Mouse (Mus musculus): ENCODE measurements around the gene Dync1h1.
"Not testable (repeated sequence)": the region's sequence is repeated elsewhere in the genome, so short reads cannot be mapped to it uniquely, and the experiment has no call there.

Dync1h1 gene

DNA sequence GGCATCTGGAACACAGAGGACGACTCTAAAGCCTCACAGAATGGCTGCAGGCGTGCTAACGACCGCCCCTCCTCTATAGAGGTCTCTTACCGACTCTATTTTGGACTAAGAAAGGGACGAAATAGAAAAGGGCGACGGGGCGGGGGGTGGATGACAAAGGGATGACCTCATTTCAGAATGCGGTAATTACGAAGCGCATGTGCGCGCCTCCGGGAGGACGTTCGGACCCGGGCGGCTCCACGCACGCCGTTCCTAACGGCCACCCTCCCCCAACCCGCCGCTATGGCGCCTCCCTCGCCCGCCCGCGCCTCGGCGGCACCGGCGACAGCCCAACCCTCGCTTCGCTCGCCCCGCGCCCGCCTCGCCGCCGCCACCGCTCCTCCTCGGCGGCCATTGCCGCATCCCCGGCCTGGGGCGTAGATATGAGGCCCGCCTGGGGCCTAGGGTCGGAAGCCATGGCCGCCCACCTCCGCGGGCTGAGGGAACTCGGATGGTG lies 94.5 kb downstream of the Dync1h1 start:
- DNase-seq (ENCODE audit: low spot score in 2 of 2), result peak; percentile 21 to 46

DNA sequence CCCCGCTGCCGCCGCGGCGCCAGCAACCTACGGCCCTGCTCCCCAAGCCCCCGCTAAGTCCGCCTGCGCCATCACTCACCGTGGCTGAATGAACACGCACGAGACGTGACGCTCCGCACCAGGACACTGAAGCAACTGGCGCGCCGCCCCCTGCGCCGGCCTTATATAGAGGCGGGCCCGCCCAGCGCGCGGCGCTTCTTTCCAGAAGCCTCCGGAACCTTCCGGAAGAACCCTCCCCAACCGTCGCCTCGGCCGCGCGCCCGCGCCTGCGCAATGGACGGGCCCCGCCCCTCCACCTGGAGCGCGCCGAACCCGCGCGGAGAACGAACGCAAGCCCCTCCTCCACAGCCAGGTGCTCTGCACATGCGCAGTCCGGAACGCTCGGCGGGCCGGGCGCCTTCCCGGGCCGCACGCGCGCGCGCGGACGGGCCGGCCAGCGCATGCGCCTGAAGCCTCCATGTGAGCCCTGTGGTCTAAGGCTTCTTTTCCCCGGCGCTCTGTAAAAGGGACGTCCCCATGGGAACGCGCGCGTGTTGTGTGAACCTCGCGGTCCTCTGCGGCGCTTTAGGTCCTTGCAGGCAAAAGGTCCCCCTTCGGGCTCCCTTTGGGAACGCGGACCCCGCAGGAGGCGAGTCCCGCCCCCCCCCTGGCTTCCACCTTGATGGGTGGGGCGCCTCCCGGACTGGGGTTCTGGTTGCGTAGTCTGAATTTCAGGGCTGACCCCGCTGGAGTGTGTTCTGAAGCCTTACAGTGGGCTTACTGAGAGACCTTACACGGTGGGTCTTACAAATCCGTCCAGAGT lies 95.1 kb downstream of the Dync1h1 start:
- DNase-seq (ENCODE audit: low spot score in 2 of 2), result peak; percentile 99

DNA sequence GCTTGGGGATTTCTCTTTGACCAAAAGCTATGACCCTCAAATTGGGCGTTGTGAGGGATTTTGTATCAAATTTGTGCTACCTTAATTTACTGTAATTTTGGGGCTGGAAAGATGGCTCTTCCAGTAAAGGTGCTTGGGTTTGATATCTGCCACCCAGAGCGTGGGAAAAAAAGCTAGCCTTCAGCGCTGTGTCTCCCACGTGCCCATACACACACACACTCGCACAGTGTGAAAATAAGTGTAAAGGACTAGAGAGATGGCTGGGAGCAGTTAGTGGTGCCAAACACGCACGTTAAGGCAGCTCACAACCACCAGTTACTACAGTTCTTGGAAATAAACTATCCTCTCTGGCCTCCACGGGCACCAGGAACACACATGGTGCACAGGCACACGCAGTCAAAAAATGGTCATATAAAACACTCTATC lies 95.7 kb downstream of the Dync1h1 start:
- DNase-seq (ENCODE audit: low spot score in 2 of 2), result no peak

DNA sequence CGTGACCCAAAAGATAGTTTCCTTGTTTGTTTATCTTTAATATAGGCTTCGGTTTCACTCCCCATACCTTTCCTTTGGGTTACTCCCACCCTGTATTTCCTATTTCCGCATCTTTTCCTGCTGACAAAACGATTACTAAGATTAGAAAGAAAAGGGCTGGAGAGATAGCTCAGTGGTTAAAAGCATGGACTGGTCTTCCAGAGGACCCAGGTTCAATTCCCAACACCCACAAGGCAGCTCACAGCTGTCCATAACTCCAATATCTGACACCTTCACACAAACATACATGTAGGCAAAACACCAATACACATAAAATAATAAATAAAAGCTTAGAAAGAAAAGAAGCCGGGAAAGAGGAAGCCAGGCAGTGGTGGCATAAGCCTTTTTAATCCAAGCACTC lies 96.2 kb downstream of the Dync1h1 start:
- DNase-seq (ENCODE audit: low spot score in 2 of 2), result no peak

DNA sequence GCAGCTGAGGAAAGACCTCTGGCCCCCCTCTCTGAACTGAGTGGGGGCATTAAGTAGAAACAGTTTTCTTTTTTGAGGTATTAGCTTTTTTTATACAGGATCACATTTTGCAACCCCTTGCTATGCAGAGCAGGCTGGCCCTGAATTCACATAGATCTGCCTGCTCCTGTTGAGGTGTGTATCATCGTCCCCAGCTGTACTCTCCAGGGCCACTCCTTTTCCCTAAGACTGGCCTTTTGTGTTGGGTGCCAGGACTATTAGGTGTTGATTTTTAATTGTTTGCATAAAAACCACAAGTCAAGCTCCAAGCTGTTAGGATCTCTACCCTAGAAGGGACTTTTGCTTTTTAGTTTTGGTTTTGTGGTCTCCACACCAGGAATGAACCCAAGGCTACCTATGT lies 96.8 kb downstream of the Dync1h1 start:
- DNase-seq (ENCODE audit: low spot score in 2 of 2), result no peak

DNA sequence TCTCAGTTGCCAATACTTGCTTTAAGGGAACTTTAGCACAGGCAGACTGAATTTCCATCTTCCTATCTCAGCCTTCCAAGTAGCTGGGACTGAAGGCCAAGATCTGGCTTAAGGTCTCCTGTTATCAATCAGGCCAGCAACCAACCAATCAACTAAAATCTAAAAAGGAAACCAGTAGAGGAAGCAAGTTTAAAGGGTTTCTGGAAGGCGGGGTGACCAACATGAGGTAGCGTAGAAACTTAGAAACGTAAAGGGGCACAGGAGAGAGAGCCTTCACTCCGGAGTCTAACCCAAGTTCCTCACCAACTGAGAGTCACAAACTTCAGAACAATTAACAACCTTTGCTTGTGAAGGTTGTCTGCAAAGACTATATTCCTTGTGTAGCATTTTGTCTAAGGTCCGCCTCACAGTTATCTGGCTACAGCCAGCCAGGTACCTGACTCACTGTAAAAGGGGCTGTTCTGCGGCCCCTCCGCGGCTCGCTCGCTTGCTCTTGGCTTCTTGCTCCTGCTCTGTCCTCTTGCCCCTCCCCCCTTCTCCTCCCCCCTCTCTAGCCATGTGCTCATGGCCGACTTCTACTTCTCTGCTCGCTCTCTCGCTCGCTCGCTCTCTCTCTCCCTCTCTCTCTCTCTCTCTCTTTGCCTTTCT lies 97.4 kb downstream of the Dync1h1 start:
- DNase-seq (ENCODE audit: low spot score in 2 of 2), result no peak

DNA sequence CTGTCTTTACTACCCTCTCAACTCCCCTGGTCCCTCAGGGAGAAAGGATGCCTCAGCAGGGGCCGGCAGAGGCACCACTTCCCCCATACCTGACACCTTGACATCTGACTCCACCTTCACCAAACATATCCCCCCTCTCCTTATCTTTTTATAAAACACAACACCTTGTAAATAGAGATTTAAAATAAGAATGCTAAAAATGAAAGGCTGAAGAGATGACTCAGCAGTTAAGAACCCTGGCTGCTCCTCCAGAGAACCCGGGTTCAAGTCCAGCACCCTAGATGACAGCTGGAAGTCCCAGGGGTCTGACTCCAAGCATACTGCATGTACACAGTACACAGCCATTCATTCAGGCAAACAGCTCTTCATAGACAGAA lies 97.9 kb downstream of the Dync1h1 start:
- no peak for DNase-seq (ENCODE audit: low spot score in 2 of 2)

DNA sequence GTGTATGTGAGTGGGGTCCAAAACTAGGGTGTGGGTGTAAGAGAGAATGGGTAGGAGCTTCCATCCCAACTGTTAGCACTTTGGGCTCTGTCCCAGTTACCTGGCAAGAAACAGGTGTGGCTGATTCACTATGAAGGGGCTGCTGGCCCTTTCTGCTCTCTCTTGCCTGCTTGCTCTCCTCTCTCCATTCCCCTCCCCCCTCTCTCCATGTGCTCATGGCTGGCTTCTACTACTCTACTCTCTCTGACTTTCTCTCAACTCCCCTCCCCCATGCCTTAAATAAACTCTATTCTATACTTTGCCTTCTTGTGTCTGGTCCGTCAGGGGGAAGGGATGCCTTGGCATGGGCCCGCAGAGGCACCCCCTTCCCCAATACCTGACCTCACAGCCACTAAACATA lies 99.5 kb downstream of the Dync1h1 start:
- DNase-seq (ENCODE audit: low spot score in 2 of 2), result no peak

DNA sequence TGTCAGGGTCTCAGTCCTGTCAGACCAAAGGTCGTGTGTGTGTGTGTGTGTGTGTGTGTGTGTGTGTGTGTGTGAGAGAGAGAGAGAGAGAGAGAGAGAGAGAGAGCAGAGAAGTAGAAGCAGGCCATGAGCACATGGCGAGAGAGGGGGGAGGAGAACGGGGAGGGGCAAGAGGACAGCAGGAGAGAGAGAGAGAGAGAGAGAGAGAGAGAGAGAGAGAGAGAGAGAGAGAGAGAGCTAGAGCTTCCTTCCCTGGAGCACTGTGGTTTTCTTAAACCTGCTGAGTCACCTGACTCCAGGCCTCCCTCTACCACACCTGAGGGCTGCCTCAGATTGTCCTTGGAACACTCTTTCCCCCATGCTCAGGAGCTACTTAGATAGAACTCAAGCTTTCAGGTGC lies 100.1 kb downstream of the Dync1h1 start:
- DNase-seq (ENCODE audit: low spot score in 2 of 2), result not testable (repeated sequence)

DNA sequence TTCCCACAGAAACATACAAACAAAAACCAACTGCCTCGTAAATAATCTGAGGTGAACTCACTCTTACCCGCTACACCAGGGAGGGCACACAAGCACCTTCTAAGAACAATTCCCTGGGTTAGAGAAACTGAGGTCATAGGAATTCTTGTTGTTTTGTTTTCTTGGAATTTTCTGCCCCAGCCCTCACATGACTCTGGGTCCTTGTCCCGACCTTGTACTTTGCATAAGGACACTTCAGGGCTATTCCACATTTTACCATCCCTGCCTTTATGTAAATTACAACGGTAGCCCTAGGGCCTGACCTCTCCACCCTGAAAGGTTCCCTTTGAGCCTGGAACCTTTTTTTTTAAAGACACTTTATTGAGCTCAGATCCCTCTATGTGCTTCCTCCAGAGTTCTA lies 101.3 kb downstream of the Dync1h1 start, which contains the start of gene Hsp90aa1:
Gene Hsp90aa1 (minus strand): TSS at position 173 of the 400 bp plus-strand sequence.
- no peak for DNase-seq (ENCODE audit: low spot score in 2 of 2)

DNA sequence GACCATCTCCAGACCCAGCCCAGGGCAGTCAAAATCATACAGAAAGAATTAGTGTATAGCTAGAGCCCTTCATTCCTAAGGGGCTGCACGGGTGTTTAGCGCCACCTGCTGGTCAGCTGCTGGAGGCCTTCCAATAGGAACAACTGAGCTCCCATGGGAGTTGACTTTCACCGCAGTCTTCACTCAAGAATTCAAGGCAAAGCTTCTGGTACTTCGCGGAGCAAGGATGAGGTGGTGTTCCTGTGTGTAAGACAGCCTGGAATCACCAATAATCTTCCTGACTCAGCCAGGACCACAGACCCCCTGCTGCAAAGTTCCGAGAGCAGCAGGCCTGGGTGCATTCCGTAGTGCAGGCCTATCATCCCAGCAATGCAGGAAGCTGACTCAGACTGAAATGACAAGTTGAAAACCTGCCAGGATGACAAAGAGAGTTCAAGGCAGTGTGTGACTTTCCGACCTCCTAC lies 101.8 kb downstream of the Dync1h1 start:
- DNase-seq (ENCODE audit: low spot score in 2 of 2), result peak; percentile 73 to 84

DNA sequence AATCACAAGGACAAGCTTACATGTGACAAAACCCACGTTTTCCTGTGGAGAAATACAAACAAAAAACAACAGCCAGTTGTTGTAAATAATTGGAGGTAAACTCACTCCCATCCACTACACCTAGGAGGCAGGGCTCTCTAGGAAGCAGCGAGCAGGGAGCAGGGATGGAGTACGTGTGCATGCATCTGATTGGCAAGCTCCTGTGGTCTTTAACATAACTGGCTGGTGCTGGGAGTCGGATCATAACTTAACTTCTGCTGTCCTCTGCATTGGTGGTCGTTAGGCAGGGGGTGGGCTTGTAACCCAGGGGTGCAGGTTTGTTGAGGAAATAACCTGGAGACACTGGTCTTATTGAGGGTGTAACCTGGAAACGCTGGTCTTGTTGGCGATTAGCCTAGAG lies 102.4 kb downstream of the Dync1h1 start:
- DNase-seq (ENCODE audit: low spot score in 2 of 2), result no peak

DNA sequence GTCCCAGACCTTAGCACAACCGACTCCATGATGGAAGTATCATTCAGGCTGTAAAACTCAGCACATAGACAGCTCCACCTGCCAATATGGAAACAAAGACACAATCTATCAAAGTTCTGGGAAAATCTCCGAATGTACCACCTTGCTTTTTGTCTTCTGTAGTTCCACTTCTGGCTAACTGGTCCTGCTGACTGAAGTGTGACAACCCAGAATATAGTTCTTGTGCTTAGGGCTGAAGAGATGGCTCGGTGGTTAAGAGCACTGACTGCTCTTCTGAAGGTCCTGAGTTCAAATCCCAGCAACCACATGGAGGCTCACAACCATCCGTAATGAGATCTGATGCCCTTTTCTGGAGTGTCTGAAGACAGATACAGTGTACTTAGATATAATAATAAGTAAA lies 104.2 kb downstream of the Dync1h1 start:
- DNase-seq (ENCODE audit: low spot score in 2 of 2), result not testable (repeated sequence)

DNA sequence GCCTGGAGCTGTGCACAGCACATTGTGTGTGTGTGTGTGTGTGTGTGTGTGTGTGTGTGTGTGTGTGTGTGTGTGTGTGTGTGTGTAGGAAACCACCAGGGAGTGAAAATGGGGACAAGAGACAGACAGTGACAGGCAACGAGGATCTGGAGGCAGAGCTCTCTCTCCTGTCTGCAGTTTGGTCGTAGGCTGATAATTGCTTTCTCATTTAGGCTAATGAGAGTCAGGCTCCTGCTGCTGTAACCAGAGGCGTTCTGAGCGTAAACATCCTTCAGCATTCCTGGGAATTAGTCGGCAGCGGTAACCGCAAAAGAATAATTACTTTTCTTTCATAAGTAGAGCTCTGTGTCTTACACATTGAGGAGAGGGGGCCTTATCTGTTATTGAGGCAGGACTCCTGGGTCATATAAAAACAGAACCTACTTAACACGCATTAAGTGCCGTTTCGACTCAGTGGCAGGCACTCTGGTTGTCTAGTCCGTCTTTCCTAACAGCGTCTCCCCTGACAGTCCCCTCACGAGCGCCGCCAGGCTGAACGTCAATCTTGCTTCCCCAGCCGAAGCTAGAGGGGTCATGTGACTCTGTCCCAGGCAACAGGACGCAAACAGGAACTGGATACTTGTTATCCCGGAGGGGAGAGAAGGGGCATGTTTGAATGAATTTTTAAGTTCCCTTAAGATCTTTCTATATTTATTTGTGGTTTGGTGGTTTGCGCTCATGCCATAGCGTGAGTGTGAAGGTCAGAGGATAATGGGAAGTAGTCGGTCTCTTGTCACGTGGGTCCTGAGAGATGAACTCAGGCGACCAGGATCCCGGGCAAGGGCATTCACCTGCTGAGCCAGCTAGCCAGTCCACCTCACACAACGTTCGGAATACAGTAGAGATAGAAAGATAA lies 105.3 kb downstream of the Dync1h1 start:
- DNase-seq (ENCODE audit: low spot score in 2 of 2), result peak in 1 of 2 experiments; percentile 22

DNA sequence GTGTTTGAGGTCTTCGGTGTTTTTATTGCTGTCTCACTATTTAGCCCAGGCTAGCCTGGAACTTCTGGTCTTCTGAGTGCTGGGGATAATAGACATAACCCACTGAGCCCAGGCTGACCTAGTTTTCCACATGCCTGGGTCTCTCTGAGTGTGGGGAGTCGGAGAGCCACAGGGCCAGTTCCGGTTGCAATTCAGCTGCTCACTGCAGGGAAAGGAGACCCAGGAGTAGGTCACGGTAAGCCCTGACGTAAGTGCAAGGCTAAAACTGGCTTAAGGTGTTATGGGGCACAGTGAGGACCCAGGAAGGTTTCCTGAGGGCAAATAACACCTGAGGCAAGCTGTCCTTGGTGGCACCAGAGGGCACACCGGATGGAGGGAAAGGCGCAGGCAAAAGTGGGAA lies 106.2 kb downstream of the Dync1h1 start:
- no peak for DNase-seq (ENCODE audit: low spot score in 2 of 2)

DNA sequence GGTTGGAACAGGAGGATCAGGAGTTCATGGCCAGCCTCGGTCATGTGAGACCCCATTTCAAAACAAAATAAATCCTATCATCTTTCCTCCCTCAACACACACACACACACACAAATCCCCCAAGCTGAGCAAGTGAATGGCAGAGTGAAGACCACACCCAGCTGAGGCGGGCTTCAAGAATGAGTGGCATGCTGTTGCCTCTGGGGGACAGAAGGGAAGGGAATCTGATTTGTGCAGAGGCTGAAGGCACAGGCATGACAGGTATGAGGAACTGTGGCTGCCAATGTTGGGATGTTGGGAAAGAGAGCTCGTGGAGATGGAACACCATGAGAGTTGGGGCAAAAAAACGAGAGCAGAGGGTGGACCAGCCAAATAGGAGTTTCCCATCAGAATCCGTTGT lies 110.0 kb downstream of the Dync1h1 start:
- no peak for DNase-seq (ENCODE audit: low spot score in 2 of 2)

DNA sequence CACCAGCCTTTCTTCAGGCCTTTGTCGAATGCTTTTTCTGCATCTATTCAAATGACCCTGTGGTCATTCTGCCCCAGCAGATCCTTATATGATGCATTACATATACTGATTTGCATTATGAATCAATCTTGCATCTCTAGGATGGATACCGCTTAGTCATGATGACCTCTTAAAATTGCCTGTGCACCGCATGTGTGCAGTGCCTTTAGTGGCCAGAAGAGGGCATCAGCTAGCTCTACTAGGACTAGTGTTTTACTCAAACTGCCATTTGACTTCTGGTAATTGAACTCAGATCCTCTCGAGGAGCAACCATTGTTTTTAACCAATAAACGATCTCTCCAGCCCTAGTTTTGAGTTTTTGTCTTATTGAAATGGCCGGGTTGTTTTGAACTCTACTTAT lies 112.5 kb downstream of the Dync1h1 start:
- no peak for DNase-seq (ENCODE audit: low spot score in 2 of 2)

DNA sequence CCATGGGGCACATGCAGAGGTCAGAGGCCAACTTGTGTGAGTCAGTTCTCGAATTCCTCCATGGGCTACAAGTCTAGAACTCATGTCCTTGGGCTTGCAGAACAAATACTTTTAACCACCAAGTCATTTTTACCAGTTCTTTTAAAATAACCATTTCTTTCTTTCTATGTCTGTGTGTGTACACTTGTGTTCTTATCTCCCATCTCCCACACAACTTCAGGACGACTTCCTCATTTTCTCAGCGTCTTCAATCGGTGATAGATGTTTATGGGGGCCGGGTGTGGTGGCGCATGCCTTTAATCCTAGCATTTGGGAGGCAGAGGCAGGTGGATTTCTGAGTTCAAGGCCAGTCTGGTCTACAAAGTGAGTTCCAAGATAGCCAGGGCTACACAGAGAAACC lies 113.0 kb downstream of the Dync1h1 start:
- DNase-seq (ENCODE audit: low spot score in 2 of 2), result no peak

DNA sequence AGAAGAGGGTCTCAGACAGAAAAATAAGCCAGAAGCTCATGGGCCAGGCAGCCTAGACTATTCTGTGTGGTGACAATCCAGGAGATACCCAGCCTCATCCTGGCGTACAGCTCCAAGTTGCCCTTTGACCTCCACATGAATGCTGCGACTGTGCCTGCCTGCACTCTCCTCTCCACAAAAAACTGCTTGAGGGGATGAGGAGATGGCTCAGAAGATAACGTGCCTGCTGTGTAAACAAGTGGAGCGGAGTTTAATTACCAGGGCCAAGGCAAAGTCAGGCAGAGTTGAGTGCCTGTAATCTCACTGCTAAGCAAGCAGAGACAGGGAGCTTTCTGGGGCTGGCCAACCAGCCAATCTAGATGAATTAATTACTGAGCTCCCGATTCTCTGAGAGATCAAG lies 114.8 kb downstream of the Dync1h1 start:
- no peak for DNase-seq (ENCODE audit: low spot score in 2 of 2)
